Mouse (Mus musculus) kidney, adult 8-10 months (tissue): ENCODE data around the gene Phex.

Experiments used
- DNase-seq, 2 experiments: peaks; one replicate each; pipeline ENCODE4 v3.0.0; 2022

Gene Phex

GRCm38 (mm10) chrX:157415212-157415611, at the start of gene Phex:
Gene Phex, minus strand, starts transcription at chrX:157415312.
- no peak for DNase-seq

DNA sequence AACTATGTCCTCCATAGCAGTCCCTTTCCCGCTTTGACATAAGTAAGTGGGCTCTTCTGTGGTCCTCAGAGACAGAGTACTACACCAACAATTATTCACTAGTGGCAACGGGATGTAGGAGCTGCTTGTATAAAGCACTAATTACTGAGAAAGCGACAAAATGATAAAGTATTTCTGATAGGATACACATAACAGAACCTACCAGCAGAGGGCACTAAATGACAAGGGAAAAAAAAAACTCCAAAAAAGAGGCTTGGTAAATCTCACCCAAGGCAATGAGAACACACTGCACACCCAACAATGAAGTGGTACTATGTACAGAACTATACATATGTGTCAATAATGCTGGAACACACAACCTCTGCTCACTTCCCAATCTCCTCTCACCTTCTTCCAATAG, 47.6 kb upstream of the Phex start:
- DNase-seq: no peak

DNA sequence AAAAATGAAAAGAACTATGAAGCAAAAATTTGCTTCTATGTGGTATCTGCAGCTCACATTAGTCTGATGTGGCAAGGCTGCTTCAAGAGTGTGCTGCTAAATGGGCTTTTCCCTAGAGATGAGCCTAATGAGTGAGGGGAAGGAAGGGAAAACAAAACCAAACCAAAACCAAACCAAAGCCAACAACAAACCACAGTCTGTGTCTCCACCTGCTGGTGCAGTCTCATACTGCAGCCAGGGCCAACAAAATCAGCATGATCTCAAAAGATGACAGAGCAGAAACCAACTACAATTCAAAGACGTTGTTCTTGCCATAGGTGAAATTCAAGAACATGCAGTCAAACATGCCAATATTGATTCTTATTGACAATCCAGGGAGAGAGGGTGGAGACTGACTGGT, 39.3 kb upstream of the Phex start:
- peak; percentile 12 to 42 for DNase-seq

DNA sequence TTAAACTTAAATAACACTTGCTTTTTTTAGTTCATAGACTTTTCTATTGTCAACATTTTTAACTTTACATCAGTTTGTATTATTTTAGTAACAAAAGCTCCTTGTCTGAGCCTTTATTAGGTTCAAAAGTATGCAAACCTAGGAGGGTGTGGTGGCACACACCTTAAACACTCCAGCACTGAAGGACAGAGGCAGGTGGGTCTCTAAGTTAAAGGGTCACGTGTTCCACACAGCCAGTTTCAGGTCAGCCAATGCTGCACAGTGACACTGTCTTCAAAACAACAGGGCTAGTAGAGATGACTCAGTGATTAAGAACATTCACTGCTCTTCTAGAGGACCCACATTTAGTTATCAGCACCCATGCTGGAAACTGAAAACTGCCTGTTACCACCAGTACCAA, 33.9 kb upstream of the Phex start:
- DNase-seq: no peak

GRCm38 (mm10) chrX:157447431-157447830, 32.3 kb upstream of the Phex start:
- no peak for DNase-seq

GRCm38 (mm10) chrX:157434768-157435167, 19.7 kb upstream of the Phex start:
- DNase-seq: no peak

- no peak for DNase-seq
Observed at GRCm38 (mm10) chrX:157419451-157419850, 4.3 kb upstream of the Phex start.

- DNase-seq: no peak
Observed at GRCm38 (mm10) chrX:157404919-157405318, 10.2 kb downstream of the Phex start.

- no peak for DNase-seq
Observed at GRCm38 (mm10) chrX:157391241-157391640, 23.9 kb downstream of the Phex start.

- no peak for DNase-seq
Observed at GRCm38 (mm10) chrX:157390102-157390501, 25.0 kb downstream of the Phex start.

DNA sequence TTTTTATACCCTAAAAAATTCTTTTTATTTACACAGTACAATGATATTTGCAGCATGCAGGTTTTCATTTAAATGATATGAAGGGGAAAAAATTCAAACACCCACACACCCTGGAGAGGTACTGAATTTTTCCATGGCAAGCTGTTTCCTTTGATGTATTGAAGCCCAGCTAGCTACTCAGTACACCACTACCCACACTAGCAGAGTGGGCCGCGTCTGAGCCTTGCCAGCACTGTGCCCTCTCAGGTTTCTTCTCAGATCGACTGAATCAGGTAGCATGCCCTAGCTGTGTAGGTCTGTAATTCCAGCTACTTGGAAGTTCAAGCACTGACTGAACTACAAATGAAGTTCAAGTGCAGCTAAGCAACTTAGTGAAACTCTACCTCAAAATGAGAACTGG, 26.7 kb downstream of the Phex start:
- no peak for DNase-seq

GRCm38 (mm10) chrX:157387025-157387424, 28.1 kb downstream of the Phex start:
- DNase-seq: no peak

GRCm38 (mm10) chrX:157378822-157379221, 36.3 kb downstream of the Phex start:
- peak in 1 of 2 experiments; percentile 1 for DNase-seq

GRCm38 (mm10) chrX:157377456-157377855, 37.7 kb downstream of the Phex start:
- DNase-seq: no peak

DNA sequence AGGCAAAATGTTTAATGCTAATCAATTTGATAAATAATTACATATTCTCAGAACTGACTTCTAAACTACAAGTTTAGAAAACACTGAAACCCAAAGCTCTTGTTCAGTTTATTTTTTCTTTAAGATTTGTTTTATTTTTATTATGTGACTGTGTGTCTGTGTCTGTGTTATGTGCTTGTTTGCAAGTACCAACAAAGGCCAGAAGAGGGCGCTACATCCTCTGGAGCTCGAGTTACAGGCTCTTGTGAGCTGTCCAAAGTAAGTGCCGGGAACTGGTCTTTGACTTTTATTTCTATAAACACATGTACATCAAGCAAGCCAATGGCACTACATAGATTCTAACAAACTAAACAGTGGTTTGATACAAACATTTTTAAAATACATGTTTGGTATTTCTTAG, 41.2 kb downstream of the Phex start:
- DNase-seq: no peak

- no peak for DNase-seq
Observed at GRCm38 (mm10) chrX:157369166-157369565, 45.9 kb downstream of the Phex start.

- no peak for DNase-seq
Observed at GRCm38 (mm10) chrX:157355521-157355920, 59.6 kb downstream of the Phex start.

DNA sequence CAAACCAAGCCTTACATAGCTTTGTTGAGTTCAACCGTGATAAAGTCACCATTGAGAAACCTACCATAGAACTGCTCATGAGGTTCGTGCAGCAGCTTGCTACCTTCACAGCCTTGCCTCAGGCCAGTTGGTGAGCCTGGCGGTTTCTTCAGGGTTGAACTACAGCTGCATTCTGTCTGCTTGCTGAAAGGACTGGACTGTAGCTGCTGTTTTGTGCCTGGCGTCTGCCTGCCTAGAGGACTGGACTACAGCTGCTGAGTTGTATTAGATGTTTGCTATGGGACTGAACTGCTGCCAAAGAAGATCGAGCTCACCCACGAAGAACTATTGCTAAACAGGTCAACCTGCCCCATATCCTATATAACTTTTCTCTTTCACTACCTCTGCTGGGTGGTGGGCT, 68.9 kb downstream of the Phex start:
- no peak for DNase-seq

DNA sequence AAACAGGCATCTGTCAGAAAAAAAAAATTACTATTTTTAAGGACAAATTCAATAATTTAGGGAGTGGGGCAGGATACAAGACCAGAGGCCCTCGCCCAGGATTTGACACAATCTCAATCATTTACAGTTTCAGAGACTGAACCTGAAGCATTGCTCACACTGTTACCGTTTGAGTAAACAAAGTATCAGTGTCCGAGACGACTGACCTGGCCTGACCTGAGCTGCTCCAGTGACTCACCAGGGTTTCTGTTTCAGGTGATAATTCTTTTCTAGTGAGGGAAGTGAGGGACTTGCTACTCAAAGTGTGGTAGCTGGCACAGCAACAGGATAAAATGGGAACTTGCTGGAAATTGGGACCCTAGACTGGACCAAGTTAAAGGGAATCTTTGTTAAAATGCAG, 80.4 kb downstream of the Phex start:
- DNase-seq: no peak

GRCm38 (mm10) chrX:157329821-157330220, 85.3 kb downstream of the Phex start:
- no peak for DNase-seq

DNA sequence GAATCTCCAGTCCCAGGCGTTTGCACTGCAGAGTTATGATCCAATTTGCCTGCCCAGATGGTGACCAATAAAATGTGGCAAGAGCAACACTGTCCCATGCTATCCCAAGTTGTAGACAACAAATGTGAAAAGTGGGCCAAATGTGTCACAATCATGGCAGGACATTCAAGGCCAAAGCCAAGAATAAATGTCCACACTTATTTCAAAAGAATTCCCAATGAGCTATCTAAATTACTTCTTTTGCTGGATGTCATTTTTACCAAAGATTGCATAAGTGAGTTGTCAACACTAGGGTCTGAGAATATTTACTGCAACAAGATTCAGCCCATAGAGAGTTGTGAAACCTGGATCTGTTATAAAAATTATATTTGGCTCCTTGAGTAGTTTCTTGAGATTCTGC, 86.7 kb downstream of the Phex start:
- no peak for DNase-seq

- no peak for DNase-seq
Observed at GRCm38 (mm10) chrX:157327756-157328155, 87.4 kb downstream of the Phex start.

GRCm38 (mm10) chrX:157324396-157324795, 90.7 kb downstream of the Phex start:
- no peak for DNase-seq

- DNase-seq: no peak
Observed at GRCm38 (mm10) chrX:157310331-157310730, 104.8 kb downstream of the Phex start.

DNA sequence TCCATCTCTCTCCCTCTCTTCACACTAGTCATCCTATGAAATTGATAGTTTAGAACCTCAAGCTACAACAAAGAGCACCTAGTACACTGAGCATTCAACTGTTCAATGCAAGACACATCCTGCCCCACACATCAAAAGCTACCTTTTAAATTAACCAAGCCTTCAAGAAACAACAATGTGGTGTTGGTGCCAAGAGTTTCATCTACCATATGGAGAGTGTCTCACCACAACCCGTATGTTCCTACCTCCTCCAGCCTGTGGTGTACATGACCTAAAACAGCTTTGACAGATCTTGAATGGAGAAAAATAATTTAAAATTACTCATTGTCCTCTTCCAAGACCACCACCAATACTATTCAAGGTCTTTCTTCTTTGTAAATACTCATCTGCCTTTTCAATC, 106.9 kb downstream of the Phex start:
- DNase-seq: no peak

DNA sequence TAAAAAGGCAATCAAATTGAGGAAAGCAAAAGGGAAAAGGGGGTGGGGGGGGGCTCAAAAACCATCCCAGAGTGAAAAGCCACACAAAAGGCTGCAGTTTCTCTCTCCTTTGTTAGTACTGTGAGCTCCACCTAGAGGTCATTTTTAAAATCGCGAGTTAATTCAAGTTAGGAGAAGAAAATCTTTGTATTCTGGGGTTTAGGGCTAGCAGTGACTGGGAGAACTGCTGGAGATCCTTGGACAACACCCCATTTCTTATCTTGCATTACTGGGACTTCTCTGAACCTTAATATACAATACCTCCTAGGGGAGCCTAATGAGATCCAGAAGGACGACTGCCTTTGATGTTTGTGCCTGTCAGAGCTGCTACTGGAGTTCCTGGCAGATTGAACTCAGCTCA, 107.7 kb downstream of the Phex start:
- no peak for DNase-seq
